In genomic region chr19:56218536-56218935, GRCm38 (mm10) we compare ENCODE assay signal across 28 mouse cellular contexts.
"Had no signal": no experiment of that assay in that cellular context is flagged by ENCODE, and none has a peak within 500 bp of the region (broad histone marks: within the 10 kb centered on the region; RNA-seq: fewer than 3 reads in every experiment).

No protein-coding gene starts in this region.

- H3K9me3 ChIP-seq: embryonic facial prominence, embryonic 10.5 days; embryonic facial prominence, embryonic 12.5 days; embryonic facial prominence, embryonic 13.5 days; embryonic facial prominence, embryonic 15.5 days; forebrain, embryonic 10.5 days; forebrain, embryonic 12.5 days; forebrain, embryonic 13.5 days; forebrain, embryonic 15.5 days had no signal

- H3K27me3 ChIP-seq: embryonic facial prominence, embryonic 12.5 days; embryonic facial prominence, embryonic 13.5 days; embryonic facial prominence, embryonic 15.5 days; forebrain, embryonic 15.5 days had no signal

- H3K9ac ChIP-seq: embryonic facial prominence, embryonic 12.5 days; embryonic facial prominence, embryonic 13.5 days; embryonic facial prominence, embryonic 15.5 days; forebrain, embryonic 12.5 days; forebrain, embryonic 13.5 days; forebrain, embryonic 15.5 days; forebrain, postnatal 0 days had no signal

- H3K36me3 ChIP-seq: embryonic facial prominence, embryonic 10.5 days; embryonic facial prominence, embryonic 12.5 days; embryonic facial prominence, embryonic 13.5 days; embryonic facial prominence, embryonic 15.5 days; forebrain, embryonic 10.5 days; forebrain, embryonic 12.5 days; forebrain, embryonic 15.5 days had no signal

- H3K4me3 ChIP-seq: embryonic facial prominence, embryonic 10.5 days; embryonic facial prominence, embryonic 12.5 days; embryonic facial prominence, embryonic 13.5 days; embryonic facial prominence, embryonic 15.5 days; erythroblast, embryonic 14.5 days; forebrain, embryonic 10.5 days; forebrain, embryonic 12.5 days; forebrain, embryonic 13.5 days; forebrain, embryonic 15.5 days; gastrocnemius, adult 2 months; heart, adult 2 months had no signal

- H3K4me2 ChIP-seq: embryonic facial prominence, embryonic 12.5 days; embryonic facial prominence, embryonic 13.5 days; embryonic facial prominence, embryonic 15.5 days; forebrain, embryonic 12.5 days; forebrain, embryonic 13.5 days; forebrain, embryonic 15.5 days had no signal

- DNase-seq: cerebellum, adult 2 months; cerebellum, adult 8-10 months; cerebellum, adult 9-10 months; cerebellum, adult 9-11 months; cerebellum, postnatal 10 days; cerebellum, postnatal 14 days; cerebellum, postnatal 25 days; cerebellum, postnatal 36 days; embryo, embryonic 11 days; forebrain, postnatal 0 days; gastrocnemius, adult 2 months; gastrocnemius, postnatal 10 days; gastrocnemius, postnatal 14 days; gastrocnemius, postnatal 25 days; gastrocnemius, postnatal 36 days; heart, adult 18-20 months; heart, adult 2 months had no signal

- ATAC-seq: forebrain, embryonic 13.5 days; forebrain, embryonic 14.5 days; forebrain, embryonic 15.5 days; forebrain, embryonic 16.5 days; forebrain, postnatal 0 days had no signal

- H3K27ac ChIP-seq: embryonic facial prominence, embryonic 10.5 days; embryonic facial prominence, embryonic 12.5 days; embryonic facial prominence, embryonic 13.5 days; embryonic facial prominence, embryonic 15.5 days; forebrain, embryonic 10.5 days; forebrain, embryonic 12.5 days; forebrain, embryonic 13.5 days; forebrain, embryonic 15.5 days; gastrocnemius, adult 2 months; heart, adult 2 months had no signal
